Mouse (Mus musculus): Measurements from ENCODE around the gene Olfr1310.
"Not testable (repeated sequence)": the region's sequence is repeated elsewhere in the genome, so short reads cannot be mapped to it uniquely, and the experiment has no call there.

Olfr1310 gene

DNA sequence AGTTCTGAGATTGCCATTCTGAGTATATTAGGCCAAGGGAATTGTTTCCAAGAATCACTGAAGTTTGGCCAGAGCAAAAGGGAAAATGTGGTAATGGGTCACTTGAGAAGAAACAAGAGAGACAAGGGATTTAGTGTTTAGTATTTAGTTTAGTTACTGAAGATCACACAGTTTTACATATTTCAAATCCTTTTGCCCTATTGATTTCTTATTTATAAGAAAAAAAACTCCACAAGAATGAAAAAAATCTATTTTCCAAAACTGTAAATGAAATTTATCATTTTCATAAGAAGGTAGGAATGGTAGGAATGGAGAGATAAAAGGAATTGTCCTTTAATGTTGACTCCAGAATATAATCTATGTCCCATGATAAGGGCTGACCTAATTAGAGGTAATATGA lies at the start of gene Olfr1310:
Gene Olfr1310, minus strand, starts transcription at position 101 of the 400 bp plus-strand sequence.
- no peak for DNase-seq

DNA sequence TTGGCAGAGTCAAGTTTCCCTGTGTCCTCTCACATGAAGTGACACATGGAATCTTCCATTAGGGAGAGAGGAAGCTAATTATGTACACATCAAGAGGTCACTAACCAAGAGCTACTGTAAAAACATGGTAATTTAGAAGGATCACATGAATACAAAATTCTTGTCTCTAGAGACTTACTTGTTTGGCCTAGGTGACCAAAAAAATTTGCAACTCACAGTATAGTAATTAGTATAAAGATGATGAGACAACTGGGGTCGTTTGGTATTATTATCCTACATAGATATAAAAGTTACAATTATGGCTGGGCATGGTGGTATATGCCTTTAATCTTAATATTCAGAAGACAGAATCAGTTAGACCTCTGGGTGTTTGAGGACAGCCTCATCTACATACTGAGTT lies 37.6 kb upstream of the Olfr1310 start, which contains the start of gene Olfr1312:
Gene Olfr1312, minus strand, starts transcription at position 101 of the 400 bp plus-strand sequence.
- no peak for DNase-seq

DNA sequence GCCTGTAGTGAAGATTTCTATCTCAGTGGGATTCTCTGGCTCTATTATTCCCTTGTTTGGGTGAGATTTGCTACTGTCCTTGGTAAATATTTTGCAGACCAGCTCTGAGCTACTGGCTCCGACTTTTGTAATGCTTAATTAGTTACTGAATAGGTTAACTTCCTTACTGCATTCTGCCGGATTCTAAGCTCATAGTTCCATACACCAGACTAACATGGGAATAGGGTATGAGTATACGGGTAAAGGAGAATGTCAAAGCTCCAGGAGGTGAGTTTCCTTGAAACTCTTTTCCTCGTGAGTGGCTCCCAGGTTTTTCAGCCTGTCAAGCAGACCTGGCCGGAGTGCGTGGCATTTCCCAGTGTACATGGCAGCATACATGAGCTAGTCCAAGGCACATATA lies 14.5 kb upstream of the Olfr1310 start:
- not testable (repeated sequence) for DNase-seq

DNA sequence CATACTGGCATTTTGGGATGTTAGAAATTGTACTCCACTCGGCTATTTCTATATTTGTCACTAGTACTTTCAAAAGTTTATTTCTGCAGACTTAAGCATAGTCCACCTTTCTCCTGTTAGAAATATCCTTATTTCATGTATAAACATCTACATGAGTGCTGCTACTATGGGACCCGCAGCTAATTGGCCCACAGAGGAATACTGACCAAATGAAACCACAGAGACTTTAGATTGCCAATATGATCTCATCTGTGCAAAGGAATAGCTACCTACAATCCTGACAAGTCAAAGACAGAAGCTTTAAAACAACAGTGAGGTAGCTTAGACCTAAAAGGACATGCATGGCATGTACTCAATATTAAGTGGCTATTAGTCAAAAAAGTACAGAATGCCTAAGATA lies 11.8 kb upstream of the Olfr1310 start, which contains the start of gene Olfr1311:
Gene Olfr1311, minus strand, starts transcription at position 101 of the 400 bp plus-strand sequence.
- DNase-seq: no peak

DNA sequence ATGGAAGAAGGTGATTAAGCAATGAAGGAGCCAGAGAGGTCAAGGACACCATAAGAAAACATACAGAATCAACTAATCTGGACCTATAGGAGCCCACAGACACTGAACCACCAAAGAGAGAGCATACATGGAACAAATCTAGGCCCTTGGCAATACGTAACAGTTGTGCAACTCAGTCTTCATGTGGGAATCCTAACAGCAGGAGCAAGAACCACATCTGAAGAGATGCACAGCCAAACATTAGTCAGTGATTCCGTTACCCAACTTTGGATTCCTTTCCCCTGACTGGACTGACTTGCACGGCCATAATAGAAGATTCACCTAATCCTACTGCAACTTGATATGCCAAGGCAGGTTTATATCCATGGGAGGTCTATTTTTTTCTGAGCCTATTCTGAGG lies 2.4 kb upstream of the Olfr1310 start:
- no peak for DNase-seq

DNA sequence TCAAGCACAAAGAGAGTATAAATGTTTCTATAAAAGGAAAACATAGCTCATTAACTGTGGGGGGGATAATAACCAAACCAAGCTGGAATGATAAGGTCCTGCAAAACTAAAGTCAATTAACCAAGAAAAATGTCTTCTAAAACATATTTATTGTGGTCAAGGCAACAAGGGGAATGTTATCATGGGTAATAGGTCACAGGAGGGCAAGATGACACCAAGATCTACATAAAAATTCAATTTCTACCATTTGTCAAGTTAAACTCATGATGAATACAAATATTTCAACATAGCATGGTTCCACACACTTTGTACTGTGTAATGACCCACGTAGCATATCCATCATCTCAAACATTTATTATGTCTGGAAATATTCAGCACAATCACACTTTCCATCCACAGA lies 22.3 kb downstream of the Olfr1310 start, which contains the start of gene Olfr1309:
Gene Olfr1309, minus strand, starts transcription at position 101 of the 400 bp plus-strand sequence.
- no peak for DNase-seq

DNA sequence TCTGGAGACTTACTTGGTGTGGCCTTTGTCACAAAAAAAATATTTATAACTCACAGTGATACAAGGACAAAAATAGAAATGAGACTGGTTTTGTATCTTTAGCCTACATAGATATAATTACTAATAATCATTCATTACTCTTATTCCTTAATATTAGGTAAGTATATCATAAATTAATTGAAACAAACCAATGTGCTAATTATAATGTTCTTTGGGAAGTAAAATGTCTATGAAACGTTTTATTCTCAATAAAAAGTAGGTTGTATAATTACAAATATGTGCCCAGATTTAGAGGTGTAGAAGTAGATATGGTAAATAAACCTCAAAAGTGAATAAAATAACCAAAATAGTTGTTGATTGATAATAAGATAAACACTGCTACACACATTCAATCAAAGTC lies 47.7 kb downstream of the Olfr1310 start, which contains the start of gene Olfr1308:
Gene Olfr1308, minus strand, starts transcription at position 101 of the 400 bp plus-strand sequence.
- no peak for DNase-seq
